Mouse (Mus musculus) bone marrow, adult 2 months (tissue): ENCODE data around the gene Syn3. TPM values are rescaled to one million over a fixed set of nuclear protein-coding genes. Genes with fewer than 3 reads are reported as not detected.
A peak's percentile ranks its signal among the peaks of the same experiment; 100 is the strongest.

Experiments used
- H3K27ac ChIP-seq: fragments of 200-500 bp; 2 replicates; pipeline ENCODE4 v1.5.1; 2012; ENCODE audit warnings: low read depth, mild to moderate bottlenecking, control low read depth, inconsistent platforms, low read length; ENCODE audit not compliant: control insufficient read depth, poor library complexity, insufficient read depth
- H3K4me1 ChIP-seq: fragments of 200-500 bp; 2 replicates; pipeline ENCODE4 v1.6.1; 2011; ENCODE audit warnings: low read length; ENCODE audit not compliant: control insufficient read depth, insufficient read depth
- H3K4me3 ChIP-seq: fragments of 200-500 bp; replicated peaks from 2 replicates; pipeline ENCODE3; 2011; ENCODE audit warnings: mild to moderate bottlenecking, low read depth, low read length, control low read depth; ENCODE audit not compliant: control insufficient read depth
- CTCF ChIP-seq: fragments of 200-500 bp; IDR thresholded peaks from 2 replicates; pipeline ENCODE4 v1.5.1; 2011; ENCODE audit warnings: low read length, control low read depth; ENCODE audit not compliant: control insufficient read depth, insufficient read depth
- POLR2A ChIP-seq: fragments of 200-500 bp; IDR thresholded peaks from 2 replicates; pipeline ENCODE4 v1.6.1; 2011; ENCODE audit warnings: low read depth, mild to moderate bottlenecking, control low read depth, low read length, borderline replicate concordance; ENCODE audit not compliant: control insufficient read depth
- WGBS: fragments of 180-500 bp; shearing (Covaris S2); methylation state at CpG from one replicate; pipeline ENCODE4 v1.1.7; 2018; 5-methylcytosine and 5-hydroxymethylcytosine counted together
- polyA plus RNA-seq: library from polyadenylated mRNA; stranded (reverse); fragments of >200 nt; gene quantifications from 2 replicates; pipeline ENCODE4 v1.2.4, GENCODE M21; 2011; ENCODE audit warnings: low replicate concordance; ENCODE audit not compliant: missing spikeins, insufficient read depth, insufficient read length

The Syn3 gene
- polyA plus RNA-seq, 1 experiment, result 0.75 TPM

GRCm38 (mm10) chr10:86021749-86022473, 476.8 kb downstream of the Syn3 start, which contains the start of gene Fbxo7:
TSS of gene Fbxo7 (plus strand) at chr10:86021972.
- WGBS, result under 1% methylated on average over 82 of the region's 82 CpGs
- TF ChIP-seq POLR2A (peak; percentile 62; the same call in 1 of the 2 replicates), CTCF (peak; percentile 95)
- no peaks in the 10 kb centered on the region; the same call in 1 of the 2 replicates for H3K4me1 ChIP-seq
- peak within 1 kb of the TSS; percentile 92 for H3K27ac ChIP-seq
- peak within 1 kb of the TSS; percentile 90 for H3K4me3 ChIP-seq

- Histone ChIP-seq H3K4me1 (no peaks in the 10 kb centered on the region; the same call in 1 of the 2 replicates), H3K4me3 (peak overlapping the region; percentile 11), H3K27ac (no peak overlapping the region)
- TF ChIP-seq CTCF (no peak), POLR2A (no peak)
- under 1% methylated on average over 3 of the region's 3 CpGs for WGBS
Observed at GRCm38 (mm10) chr10:86021408-86021748, 477.3 kb downstream of the Syn3 start.

GRCm38 (mm10) chr10:86018813-86019212, 479.9 kb downstream of the Syn3 start:
- Histone ChIP-seq H3K4me3 (no peak overlapping the region), H3K4me1 (no peaks in the 10 kb centered on the region; the same call in 1 of the 2 replicates), H3K27ac (no peak overlapping the region)
- 30% methylated on average over 5 of the region's 5 CpGs for WGBS
- no peak for TF ChIP-seq CTCF
- TF ChIP-seq POLR2A, result no peak

GRCm38 (mm10) chr10:86017781-86018180, 480.9 kb downstream of the Syn3 start:
- Histone ChIP-seq H3K4me1 (no peaks in the 10 kb centered on the region; the same call in 1 of the 2 replicates), H3K4me3 (no peak overlapping the region), H3K27ac (no peak overlapping the region)
- 92% methylated on average over 7 of the region's 7 CpGs for WGBS
- no peak for TF ChIP-seq CTCF
- TF ChIP-seq POLR2A, result no peak

GRCm38 (mm10) chr10:86011781-86012180, 486.9 kb downstream of the Syn3 start, which contains the start of gene Bpifc:
TSS of gene Bpifc (minus strand) at chr10:86011895.
- Histone ChIP-seq H3K27ac (no peak within 1 kb of the TSS), H3K4me3 (no peak within 1 kb of the TSS), H3K4me1 (peaks cover 2% of the 10 kb centered on the region)
- TF ChIP-seq POLR2A, result no peak
- TF ChIP-seq CTCF, result no peak
- WGBS, result 44% methylated on average over 2 of the region's 2 CpGs

GRCm38 (mm10) chr10:86011172-86011571, 487.5 kb downstream of the Syn3 start:
- WGBS, result 4% methylated on average over 2 of the region's 2 CpGs
- Histone ChIP-seq H3K4me3 (no peak overlapping the region), H3K4me1 (peaks cover 2% of the 10 kb centered on the region), H3K27ac (no peak overlapping the region)
- TF ChIP-seq POLR2A, result no peak
- TF ChIP-seq CTCF, result no peak

- WGBS, result 7% methylated on average over 6 of the region's 6 CpGs
Observed at GRCm38 (mm10) chr10:86010636-86011035, 488.1 kb downstream of the Syn3 start.

GRCm38 (mm10) chr10:86009688-86010087, 489.0 kb downstream of the Syn3 start:
- H3K27ac ChIP-seq, result no peak overlapping the region
- H3K4me1 ChIP-seq, result peaks cover 2% of the 10 kb centered on the region
- no peak for TF ChIP-seq CTCF
- no peak for TF ChIP-seq POLR2A
- WGBS, result 88% methylated on average over 2 of the region's 2 CpGs
- no peak overlapping the region for H3K4me3 ChIP-seq

More at GRCm38 (mm10) chr10:86010636-86011035, 488.1 kb downstream of the Syn3 start:
- no peak overlapping the region for H3K4me3 ChIP-seq
- TF ChIP-seq POLR2A (no peak), CTCF (no peak)
- no peak overlapping the region for H3K27ac ChIP-seq
- H3K4me1 ChIP-seq, result peaks cover 2% of the 10 kb centered on the region
